Mouse (Mus musculus) forebrain, embryonic 12.5 days (tissue): ENCODE data around the gene Pcmt1. TPM values are rescaled to one million over a fixed set of nuclear protein-coding genes. Genes with fewer than 3 reads are reported as not detected.
A peak's percentile ranks its signal among the peaks of the same experiment; 100 is the strongest.

Experiments used
- ATAC-seq: fragments of 200-750 bp; cut with Nextera tagmentation; 2 replicates; pipeline ENCODE4 v1.8.0; 2017; ENCODE audit warnings: moderate TSS enrichment; ENCODE audit not compliant: low FRiP score
- H3K27ac ChIP-seq: fragments of 300-500 bp; sonication (generic); 2 replicates; pipeline ENCODE4 v1.5.1; 2016; ENCODE audit warnings: mild to moderate bottlenecking
- H3K27me3 ChIP-seq: fragments of 300-500 bp; sonication (generic); 2 replicates; pipeline ENCODE4 v1.6.1; 2016; ENCODE audit warnings: mild to moderate bottlenecking
- H3K36me3 ChIP-seq: fragments of 300-500 bp; sonication (generic); replicated peaks from 2 replicates; pipeline ENCODE4 v1.6.1; 2016; ENCODE audit warnings: mild to moderate bottlenecking
- H3K4me1 ChIP-seq: fragments of 300-500 bp; sonication (generic); 2 replicates; pipeline ENCODE4 v1.6.1; 2016
- H3K4me2 ChIP-seq: fragments of 300-500 bp; sonication (generic); 2 replicates; pipeline ENCODE4 v1.6.1; 2016; ENCODE audit warnings: mild to moderate bottlenecking, moderate library complexity
- H3K4me3 ChIP-seq: fragments of 300-500 bp; sonication (generic); replicated peaks from 2 replicates; pipeline ENCODE4 v1.5.1; 2016; ENCODE audit warnings: mild to moderate bottlenecking
- H3K9ac ChIP-seq: fragments of 300-500 bp; sonication (generic); 2 replicates; pipeline ENCODE4 v1.6.1; 2016; ENCODE audit warnings: mild to moderate bottlenecking
- H3K9me3 ChIP-seq: fragments of 300-500 bp; sonication (generic); 2 replicates; pipeline ENCODE4 v1.6.1; 2016
- WGBS: fragments of 180-500 bp; shearing (Covaris S2); methylation state at CpG from one replicate; pipeline ENCODE4 v1.1.7; 2016; 5-methylcytosine and 5-hydroxymethylcytosine counted together
- polyA plus RNA-seq: library from polyadenylated mRNA; unstranded; fragments of >200 nt; fragmentation: Nextera tagmentation; extraction: Ambion mirVana; gene quantifications from 2 replicates; pipeline ENCODE4 v1.2.1, GENCODE M21; 2016

The Pcmt1 gene
- polyA plus RNA-seq, 1 experiment from 2014 or later, result 139 TPM

DNA sequence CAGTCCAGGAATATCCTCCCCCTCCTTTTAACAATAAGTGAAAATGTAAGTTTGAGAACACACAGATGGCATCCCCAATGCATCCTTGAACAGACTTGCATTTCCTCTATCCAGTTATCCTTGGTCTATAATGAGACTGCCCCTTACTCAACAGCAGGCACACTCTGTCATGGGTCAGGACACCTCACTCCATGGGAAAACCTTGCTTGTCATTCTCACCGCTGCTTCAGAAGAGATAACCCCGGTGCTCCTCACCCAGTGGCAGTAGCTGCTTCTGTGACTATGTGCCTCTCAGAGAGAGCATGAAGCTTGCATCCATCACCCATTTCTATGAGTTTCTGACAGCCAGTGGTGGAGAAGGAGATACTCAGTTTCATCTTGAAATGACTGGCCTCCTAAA lies 74.5 kb downstream of the Pcmt1 start:
- Histone ChIP-seq H3K9me3 (no peaks in the 10 kb centered on the region), H3K4me2 (no peak overlapping the region), H3K27ac (no peak overlapping the region), H3K9ac (no peak overlapping the region), H3K4me1 (no peaks in the 10 kb centered on the region), H3K27me3 (no peaks in the 10 kb centered on the region), H3K4me3 (no peak overlapping the region), H3K36me3 (0 out of 2 replicates have a peak, but pooled peaks cover 4% of the 10 kb centered on the region)
- no peak for ATAC-seq
- 94% methylated on average over 2 of the region's 2 CpGs for WGBS

DNA sequence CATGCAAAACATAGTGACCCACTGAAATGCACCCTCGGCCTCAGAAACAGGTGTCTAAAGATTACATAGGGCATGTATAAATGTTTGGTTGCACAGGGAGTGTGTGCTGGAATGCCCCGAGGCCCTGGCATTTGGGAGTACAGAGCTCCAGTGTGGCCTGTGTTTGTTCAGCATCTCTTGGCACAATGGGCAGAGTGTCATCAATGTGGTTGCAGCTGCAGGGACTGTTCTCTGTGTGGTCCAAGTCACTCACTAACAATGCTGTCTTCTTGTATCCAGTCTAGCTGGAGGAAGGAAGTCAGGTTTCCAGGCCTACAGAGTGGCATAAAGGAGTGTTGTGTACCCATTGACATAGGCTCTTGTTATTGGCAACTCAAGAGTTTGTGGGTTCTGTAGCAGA lies 75.8 kb downstream of the Pcmt1 start:
- no peaks in the 10 kb centered on the region for H3K4me1 ChIP-seq
- no peak overlapping the region for H3K4me2 ChIP-seq
- ATAC-seq, result no peak
- no peak overlapping the region for H3K4me3 ChIP-seq
- 0 out of 2 replicates have a peak, but pooled peaks cover 4% of the 10 kb centered on the region for H3K36me3 ChIP-seq
- H3K9me3 ChIP-seq, result no peaks in the 10 kb centered on the region
- H3K27ac ChIP-seq, result no peak overlapping the region
- WGBS, result 72% methylated on average over 2 of the region's 2 CpGs
- H3K27me3 ChIP-seq, result no peaks in the 10 kb centered on the region
- no peak overlapping the region for H3K9ac ChIP-seq

DNA sequence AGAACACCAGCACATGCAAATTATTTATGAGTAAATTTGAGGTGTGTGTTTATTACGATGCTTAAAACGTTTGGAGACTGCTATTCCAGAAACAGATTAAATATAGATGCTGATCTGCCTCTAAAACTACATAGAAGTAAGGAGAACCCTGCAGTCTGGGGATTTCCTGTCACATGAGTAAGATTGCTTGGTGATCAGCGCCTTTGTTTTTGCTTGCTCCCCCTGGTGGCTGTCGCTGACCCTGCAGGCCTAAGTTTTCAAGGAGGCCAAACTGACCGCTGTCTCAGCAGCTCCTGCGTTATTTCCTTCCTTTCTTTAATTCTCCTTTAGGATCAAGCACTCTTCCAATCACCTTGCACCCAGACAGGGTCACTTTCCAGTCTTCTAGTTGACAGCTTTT lies 80.3 kb downstream of the Pcmt1 start:
- Histone ChIP-seq H3K9ac (no peak overlapping the region), H3K9me3 (no peaks in the 10 kb centered on the region), H3K4me1 (no peaks in the 10 kb centered on the region), H3K36me3 (no peaks in the 10 kb centered on the region), H3K27me3 (no peaks in the 10 kb centered on the region), H3K27ac (no peak overlapping the region), H3K4me2 (no peak overlapping the region), H3K4me3 (no peak overlapping the region)
- ATAC-seq, result peak; percentile 39; the same call in 1 of the 2 replicates
- WGBS, result 12% methylated on average over 6 of the region's 6 CpGs

DNA sequence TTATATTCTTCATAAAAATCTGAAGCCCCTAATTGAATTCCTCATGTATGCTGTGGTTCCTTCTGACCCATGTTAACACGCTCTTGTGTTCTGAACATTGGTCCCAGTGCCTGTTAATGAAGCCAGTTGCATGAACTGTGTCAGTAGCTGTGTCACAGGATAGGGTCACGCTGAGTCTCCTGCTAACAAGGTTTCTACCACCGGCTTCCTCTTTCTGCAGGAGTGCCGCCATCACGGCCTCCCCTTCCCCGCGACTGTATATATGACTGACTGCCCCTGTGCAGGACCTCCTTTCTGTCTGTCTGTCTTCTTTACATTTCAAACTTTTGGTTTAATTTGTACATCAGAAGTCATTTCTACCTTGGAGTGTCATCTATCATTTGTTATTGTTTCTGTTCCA lies 82.8 kb downstream of the Pcmt1 start:
- Histone ChIP-seq H3K9ac (no peak overlapping the region), H3K4me3 (no peak overlapping the region), H3K4me1 (no peaks in the 10 kb centered on the region), H3K27ac (no peak overlapping the region), H3K36me3 (no peaks in the 10 kb centered on the region), H3K27me3 (no peaks in the 10 kb centered on the region), H3K4me2 (no peak overlapping the region), H3K9me3 (no peaks in the 10 kb centered on the region)
- 88% methylated on average over 7 of the region's 7 CpGs for whole genome bisulfite sequencing
- ATAC-seq, result no peak

DNA sequence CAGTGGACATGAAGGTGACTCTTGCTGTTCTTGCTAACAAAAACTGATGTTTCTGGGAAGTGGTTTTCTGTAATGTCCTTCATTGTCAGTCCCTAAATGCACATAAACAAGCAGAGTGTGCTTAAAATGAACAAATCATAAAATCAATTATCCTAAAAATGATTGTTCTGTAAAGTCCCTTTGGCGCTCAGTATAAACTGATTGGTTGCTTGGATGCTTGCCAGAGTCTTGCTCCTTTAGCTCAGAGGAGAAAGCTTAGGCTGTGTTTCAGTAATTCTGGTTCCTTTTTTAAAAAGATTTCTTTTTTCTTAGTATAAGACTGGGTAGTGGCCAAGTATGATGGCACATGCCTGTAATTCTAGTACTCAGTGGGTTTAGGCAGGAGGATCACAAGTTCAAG lies 84.7 kb downstream of the Pcmt1 start:
- Histone ChIP-seq H3K9me3 (no peaks in the 10 kb centered on the region), H3K4me3 (no peak overlapping the region), H3K4me1 (peaks cover 9% of the 10 kb centered on the region), H3K27ac (no peak overlapping the region), H3K4me2 (no peak overlapping the region), H3K27me3 (peaks cover 12% of the 10 kb centered on the region; the same call in 1 of the 2 replicates), H3K9ac (no peak overlapping the region), H3K36me3 (no peaks in the 10 kb centered on the region)
- ATAC-seq, result no peak
- WGBS, result 80% methylated on average over 1 of the region's 1 CpGs

DNA sequence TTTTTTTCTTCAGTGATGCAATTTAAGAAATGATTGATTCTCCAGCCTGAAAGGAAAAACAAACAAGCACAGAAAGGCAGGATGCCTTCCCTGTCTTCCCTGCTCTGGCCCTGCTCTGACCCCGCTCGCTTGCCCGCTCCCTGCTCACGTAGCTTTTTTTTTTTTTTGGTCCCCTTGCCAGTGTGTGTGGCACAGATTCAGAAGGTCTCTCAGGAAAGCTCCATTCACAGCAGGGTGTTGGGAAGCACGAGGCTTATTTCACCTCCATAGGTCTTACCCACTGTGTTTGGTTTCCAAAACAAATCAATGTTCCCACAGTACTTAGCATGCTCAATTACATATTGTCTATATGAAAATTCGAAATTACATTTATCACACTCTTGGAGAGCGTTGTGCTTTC lies 86.1 kb downstream of the Pcmt1 start:
- H3K9ac ChIP-seq, result no peak overlapping the region
- WGBS, result 66% methylated on average over 7 of the region's 7 CpGs
- H3K36me3 ChIP-seq, result no peaks in the 10 kb centered on the region
- no peak overlapping the region for H3K4me2 ChIP-seq
- H3K9me3 ChIP-seq, result no peaks in the 10 kb centered on the region
- ATAC-seq, result no peak
- H3K4me1 ChIP-seq, result peaks cover 20% of the 10 kb centered on the region
- H3K27me3 ChIP-seq, result peaks cover 16% of the 10 kb centered on the region; the same call in 1 of the 2 replicates
- H3K27ac ChIP-seq, result no peak overlapping the region
- H3K4me3 ChIP-seq, result no peak overlapping the region

DNA sequence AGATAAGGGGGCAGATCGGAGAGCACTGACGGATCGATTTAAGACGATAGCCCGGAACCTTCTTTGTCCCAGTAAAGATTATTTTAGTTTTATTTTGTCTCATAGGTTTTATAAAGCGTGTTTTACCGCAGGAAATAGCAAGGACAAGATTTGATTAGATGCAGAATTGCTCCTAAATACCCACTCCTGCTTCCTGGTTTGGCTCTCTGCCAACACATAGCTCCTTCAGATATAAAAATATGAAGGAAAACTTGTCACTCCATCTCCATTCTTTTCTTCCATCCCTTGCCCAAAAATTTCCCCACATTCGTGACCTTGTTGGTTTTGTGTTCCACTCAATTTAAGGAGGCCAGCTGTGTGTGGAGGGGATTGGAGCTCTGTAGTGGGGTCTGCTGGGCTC lies 90.1 kb downstream of the Pcmt1 start:
- H3K4me2 ChIP-seq, result peak overlapping the region; percentile 99
- H3K4me1 ChIP-seq, result peaks cover 20% of the 10 kb centered on the region
- ATAC-seq, result no peak
- H3K9ac ChIP-seq, result peak overlapping the region; percentile 88
- H3K27me3 ChIP-seq, result peaks cover 17% of the 10 kb centered on the region; the same call in 1 of the 2 replicates
- no peak overlapping the region for H3K27ac ChIP-seq
- no peaks in the 10 kb centered on the region for H3K36me3 ChIP-seq
- 7% methylated on average over 8 of the region's 8 CpGs for WGBS
- H3K9me3 ChIP-seq, result no peaks in the 10 kb centered on the region
- peak overlapping the region; percentile 78 for H3K4me3 ChIP-seq

DNA sequence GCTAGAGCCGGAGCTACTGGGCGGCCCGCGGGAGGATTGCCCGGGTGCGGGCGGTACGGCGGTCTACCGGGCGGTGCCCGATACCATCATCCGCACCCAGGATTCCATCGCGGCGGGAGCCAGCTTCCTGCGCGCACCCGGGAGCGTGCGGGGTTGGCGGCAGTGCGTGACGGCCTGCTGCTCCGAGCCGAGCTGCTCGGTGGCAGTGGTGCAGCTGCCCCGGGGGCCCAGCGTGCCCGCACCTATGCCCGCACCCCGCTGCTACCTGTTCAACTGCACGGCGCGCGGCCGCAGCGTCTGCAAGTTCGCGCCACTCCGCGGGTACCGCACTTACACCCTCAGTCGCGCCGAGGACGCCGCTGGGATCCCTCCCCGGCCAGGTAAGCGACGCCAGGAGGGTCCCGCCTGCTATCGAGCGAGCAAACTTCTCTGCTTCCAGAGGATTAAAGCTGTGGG lies 90.7 kb downstream of the Pcmt1 start:
- H3K4me2 ChIP-seq, result peak overlapping the region; percentile 99
- peak overlapping the region; percentile 81 for H3K27ac ChIP-seq
- peak overlapping the region; percentile 88 for H3K9ac ChIP-seq
- H3K36me3 ChIP-seq, result no peaks in the 10 kb centered on the region
- H3K9me3 ChIP-seq, result no peaks in the 10 kb centered on the region
- ATAC-seq, result peak; percentile 36; the same call in 1 of the 2 replicates
- H3K4me1 ChIP-seq, result peaks cover 20% of the 10 kb centered on the region
- peaks cover 20% of the 10 kb centered on the region; the same call in 1 of the 2 replicates for H3K27me3 ChIP-seq
- peak overlapping the region; percentile 78 for H3K4me3 ChIP-seq
- WGBS, result under 1% methylated on average over 52 of the region's 54 CpGs

DNA sequence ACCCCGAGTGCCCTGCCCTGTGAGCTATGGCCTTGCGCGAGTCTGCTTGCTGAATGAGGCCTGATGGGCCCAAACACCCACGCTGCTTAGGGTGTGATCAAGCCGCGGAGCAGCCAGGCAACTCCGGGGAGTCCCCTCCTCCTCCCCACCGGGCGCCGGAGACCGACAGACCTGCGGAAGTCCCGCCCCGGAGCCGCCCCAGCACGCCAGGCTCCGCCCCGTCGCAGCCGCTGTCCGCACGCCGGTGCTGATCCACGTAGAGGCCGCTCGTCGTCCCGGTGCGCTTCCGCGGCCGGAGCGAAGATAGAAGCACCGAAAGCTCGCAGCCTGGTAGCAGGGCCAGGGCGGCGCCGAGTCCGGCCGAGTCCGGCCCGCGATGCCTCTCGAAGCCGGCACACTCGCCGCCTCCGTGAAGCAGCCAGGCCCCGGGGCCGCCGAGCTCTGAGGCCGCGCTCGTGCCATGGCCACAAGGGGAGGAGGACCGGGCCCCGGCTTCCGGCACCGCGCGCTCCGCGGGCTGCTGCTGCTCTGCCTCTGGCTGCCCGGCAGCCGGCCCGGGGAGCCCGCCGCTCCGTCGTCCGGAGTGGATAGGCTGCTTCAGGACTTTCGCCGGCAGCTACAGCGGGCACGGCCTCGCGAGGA lies 91.2 kb downstream of the Pcmt1 start, which contains the start of gene Lrp11:
TSS of gene Lrp11 (plus strand) at position 209 of the 642 bp plus-strand sequence.
- peak within 1 kb of the TSS; percentile 88 for H3K9ac ChIP-seq
- H3K36me3 ChIP-seq, result no peaks in the 10 kb centered on the region
- peak within 1 kb of the TSS; percentile 81 for H3K27ac ChIP-seq
- H3K27me3 ChIP-seq, result peaks cover 20% of the 10 kb centered on the region; the same call in 1 of the 2 replicates
- no peaks in the 10 kb centered on the region for H3K9me3 ChIP-seq
- H3K4me1 ChIP-seq, result peaks cover 20% of the 10 kb centered on the region
- H3K4me3 ChIP-seq, result peak within 1 kb of the TSS; percentile 78
- under 1% methylated on average over 67 of the region's 76 CpGs for WGBS
- ATAC-seq, result peak; percentile 98
- peak within 1 kb of the TSS; percentile 99 for H3K4me2 ChIP-seq

DNA sequence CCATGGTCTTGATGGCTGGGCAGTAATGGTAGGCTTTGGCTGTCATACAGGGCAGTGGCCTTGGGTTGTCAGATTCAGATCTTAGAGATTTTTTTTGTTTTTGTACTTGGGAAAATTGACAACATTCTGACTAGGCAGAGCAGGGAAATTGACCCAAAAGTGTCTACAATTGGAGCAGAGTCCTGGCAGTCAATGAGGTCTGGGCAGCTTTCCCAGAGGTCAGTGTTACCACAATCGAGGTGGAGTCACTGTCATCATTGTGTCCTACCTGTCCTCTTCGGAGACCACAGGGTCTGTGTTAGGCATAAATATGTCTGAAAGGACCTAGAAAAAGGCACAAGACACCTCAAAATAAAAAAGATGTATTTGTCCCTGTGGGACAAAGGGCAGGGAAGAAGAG lies 94.2 kb downstream of the Pcmt1 start:
- ATAC-seq, result no peak
- H3K9me3 ChIP-seq, result no peaks in the 10 kb centered on the region
- no peak overlapping the region for H3K4me2 ChIP-seq
- no peak overlapping the region for H3K9ac ChIP-seq
- no peaks in the 10 kb centered on the region for H3K36me3 ChIP-seq
- no peak overlapping the region for H3K27ac ChIP-seq
- peaks cover 20% of the 10 kb centered on the region for H3K4me1 ChIP-seq
- H3K27me3 ChIP-seq, result peaks cover 13% of the 10 kb centered on the region; the same call in 1 of the 2 replicates
- 77% methylated on average over 2 of the region's 2 CpGs for WGBS
- no peak overlapping the region for H3K4me3 ChIP-seq

DNA sequence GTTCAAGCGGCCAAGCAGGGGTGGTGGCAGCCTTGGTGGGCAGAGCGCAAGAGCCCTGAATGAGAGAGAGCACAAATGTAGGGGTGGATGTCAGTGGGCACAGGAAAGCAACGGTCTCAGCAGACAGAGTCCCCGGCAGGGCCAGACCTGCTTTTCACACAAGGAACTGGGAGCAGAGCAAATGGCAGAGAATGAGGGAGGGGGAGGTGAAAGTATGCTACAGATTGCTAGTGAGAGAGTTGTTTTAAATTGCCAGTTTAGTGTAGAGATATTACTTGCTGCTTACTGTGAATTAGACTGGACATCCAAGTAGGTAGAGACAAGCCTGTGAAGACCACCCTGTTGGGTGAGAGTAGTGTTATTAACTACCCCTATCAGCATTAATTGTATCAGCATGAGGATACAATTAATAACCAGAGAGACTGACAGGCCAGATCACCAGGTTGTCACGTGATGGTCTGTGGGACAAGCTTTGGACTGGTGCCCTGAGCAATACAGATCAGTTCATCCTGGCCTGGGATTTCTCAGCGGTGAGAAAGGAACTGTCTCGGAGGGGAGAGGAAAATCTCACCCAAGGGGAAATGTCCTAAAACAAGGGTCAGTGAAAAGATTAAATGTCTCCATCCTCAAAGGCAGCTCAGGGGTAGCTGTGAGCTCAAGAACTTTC lies 97.9 kb downstream of the Pcmt1 start:
- Histone ChIP-seq H3K9ac (no peak overlapping the region), H3K27ac (no peak overlapping the region), H3K9me3 (no peaks in the 10 kb centered on the region), H3K27me3 (peaks cover 4% of the 10 kb centered on the region; the same call in 1 of the 2 replicates), H3K36me3 (no peaks in the 10 kb centered on the region), H3K4me1 (peaks cover 4% of the 10 kb centered on the region; the same call in 1 of the 2 replicates), H3K4me3 (no peak overlapping the region), H3K4me2 (no peak overlapping the region)
- WGBS, result 57% methylated on average over 7 of the region's 7 CpGs
- ATAC-seq, result no peak

DNA sequence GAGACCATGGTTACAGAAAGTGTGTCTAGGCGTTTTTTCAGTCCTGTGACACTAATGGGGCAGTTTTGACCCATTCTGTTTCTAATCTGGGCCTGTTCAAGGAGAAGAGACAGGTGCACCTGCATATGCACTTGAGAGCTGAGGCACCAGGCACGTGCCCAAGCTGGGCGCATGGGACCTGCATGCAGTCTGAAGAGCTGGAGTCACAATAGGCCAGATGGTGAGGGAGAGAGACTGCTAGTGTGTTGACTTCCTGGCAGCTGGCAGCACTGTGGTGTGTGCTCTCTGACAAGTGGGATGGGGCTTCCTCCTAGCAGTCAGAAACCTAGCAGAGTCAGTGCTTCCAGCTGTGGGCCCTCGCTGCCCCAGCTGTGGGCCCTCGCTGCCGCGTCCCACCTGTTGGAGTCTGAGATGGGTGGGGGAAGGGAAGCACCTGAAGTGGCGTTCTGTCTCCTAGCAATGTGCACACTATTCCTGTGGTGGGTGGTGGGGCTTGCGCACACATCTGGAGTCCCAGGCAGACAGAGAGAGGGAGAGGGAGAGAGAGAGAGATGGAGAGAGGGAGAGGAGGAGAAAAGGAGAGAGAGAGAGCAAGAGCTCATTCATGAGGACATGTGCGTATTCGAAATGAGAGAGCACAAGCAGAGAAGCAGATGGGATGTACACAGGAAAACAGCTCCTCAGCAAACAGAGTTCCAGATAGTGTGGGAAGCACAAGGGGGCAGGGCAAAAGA lies 98.6 kb downstream of the Pcmt1 start:
- no peak overlapping the region for H3K27ac ChIP-seq
- no peak overlapping the region for H3K4me3 ChIP-seq
- H3K36me3 ChIP-seq, result no peaks in the 10 kb centered on the region
- peaks cover 4% of the 10 kb centered on the region; the same call in 1 of the 2 replicates for H3K27me3 ChIP-seq
- no peaks in the 10 kb centered on the region for H3K9me3 ChIP-seq
- H3K4me1 ChIP-seq, result peaks cover 4% of the 10 kb centered on the region; the same call in 1 of the 2 replicates
- H3K4me2 ChIP-seq, result no peak overlapping the region
- no peak overlapping the region for H3K9ac ChIP-seq
- 44% methylated on average over 11 of the region's 11 CpGs for WGBS
- ATAC-seq, result no peak
